Mouse (Mus musculus) spleen, postnatal 10 days (tissue): ENCODE measurements around the gene Mrpl20.

Experiments
- DNase-seq, 2 experiments: peaks; one replicate each; pipeline ENCODE4 v3.0.0; 2021 to 2022; ENCODE audit warnings: low spot score in 2 of 2

The Mrpl20 gene

DNA sequence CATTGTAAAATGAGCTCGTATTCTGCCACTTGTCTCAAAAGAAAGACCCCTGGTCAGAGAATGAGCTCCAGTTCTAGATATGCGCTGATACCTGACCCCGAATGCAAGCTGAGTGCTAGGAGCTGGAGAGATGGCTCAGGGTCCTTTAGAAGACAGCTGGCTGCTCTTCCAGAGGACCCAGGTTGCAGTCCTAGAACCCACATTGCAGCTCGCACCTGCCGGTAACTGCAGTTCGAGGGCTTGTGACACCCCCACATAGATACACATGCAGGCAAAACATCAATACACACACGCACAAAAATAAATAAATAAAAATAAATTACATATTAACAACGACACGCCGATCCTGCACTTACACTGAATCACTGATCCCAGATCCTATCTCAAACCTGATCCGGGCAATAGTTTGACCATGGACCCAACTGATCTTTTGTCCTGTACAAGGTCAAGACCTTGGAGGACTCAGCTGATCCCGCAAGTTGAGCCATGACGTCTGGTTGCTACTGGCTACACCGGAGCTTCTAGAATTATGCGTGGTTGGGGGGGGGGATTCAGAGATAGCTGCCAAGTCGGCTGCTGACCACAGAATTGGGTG is 19.1 kb upstream of the Mrpl20 start:
- DNase-seq = no peak

- DNase-seq = peak; percentile 87 to 89
Measured at GRCm38 (mm10) chr4:155784081-155784701, 18.5 kb upstream of the Mrpl20 start.

- DNase-seq = peak in 1 of 2 experiments; percentile 33
Measured at GRCm38 (mm10) chr4:155785246-155785645, 17.4 kb upstream of the Mrpl20 start.

DNA sequence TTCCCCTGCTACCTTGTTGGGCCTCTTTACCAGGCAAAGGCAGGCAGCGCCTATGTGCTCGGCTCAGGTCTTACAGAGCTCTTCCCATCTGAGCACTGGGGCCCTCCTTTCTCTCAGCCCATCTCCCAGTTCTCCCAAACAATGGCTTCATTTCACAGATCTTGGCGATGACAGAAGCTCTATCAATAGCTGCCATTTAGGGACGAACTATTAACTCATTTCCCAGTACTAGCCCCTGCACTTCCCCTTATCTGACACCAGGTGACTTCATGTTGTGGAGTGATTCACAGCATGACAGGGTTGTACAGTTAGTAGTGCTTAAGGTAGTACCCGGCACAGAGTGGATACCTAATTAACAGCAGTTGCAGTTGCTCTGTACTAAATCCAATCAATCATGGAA is 16.9 kb upstream of the Mrpl20 start, which contains the start of gene Tmem88b:
TSS of gene Tmem88b (minus strand) at position 56 of the 400 bp plus-strand sequence.
- DNase-seq = peak in 1 of 2 experiments; percentile 26

DNA sequence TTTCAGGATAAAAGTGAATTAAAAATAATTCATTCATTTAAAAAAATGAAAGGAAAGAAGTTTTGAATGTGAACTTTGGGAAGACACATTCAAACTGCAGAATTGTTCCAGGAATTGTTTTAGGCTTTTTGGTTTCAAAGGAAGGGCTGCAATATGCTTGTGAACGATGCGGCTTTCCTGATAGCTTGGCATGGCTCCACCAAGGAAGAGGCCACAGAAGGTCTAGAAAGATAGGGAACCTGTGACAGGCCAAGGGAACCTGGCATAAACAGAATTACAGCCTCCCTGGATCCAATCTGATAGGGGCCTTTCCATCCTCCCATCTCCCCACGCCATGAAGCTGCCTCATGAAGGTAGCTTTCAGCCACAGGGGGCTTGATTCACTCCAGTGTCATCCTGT is 14.4 kb upstream of the Mrpl20 start:
- DNase-seq = peak; percentile 55 to 76

DNA sequence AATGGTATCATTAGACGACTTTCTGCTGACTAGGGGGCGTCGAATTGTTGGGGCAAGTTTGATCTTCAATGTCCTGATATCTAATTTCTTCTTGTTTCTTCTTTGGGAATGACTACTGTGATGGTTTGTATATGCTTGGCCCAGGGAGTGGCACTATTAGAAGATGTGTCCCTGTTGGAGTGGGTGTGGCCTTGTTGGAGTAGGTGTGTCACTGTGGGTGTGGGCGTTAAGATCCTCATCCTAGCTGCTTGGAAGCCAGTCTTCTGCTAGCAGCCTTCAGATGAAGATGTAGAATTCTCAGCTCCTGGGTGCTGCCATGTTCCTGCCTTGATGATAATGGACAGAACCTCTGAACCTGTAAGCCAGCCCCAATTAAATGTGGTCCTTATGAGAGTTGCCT is 13.8 kb upstream of the Mrpl20 start:
- peak in 1 of 2 experiments; percentile 61 for DNase-seq

GRCm38 (mm10) chr4:155790021-155790489 is 12.6 kb upstream of the Mrpl20 start, which contains the start of gene Ankrd65:
TSS of gene Ankrd65 (plus strand) at chr4:155790439.
- peak in 1 of 2 experiments; percentile 35 for DNase-seq

DNA sequence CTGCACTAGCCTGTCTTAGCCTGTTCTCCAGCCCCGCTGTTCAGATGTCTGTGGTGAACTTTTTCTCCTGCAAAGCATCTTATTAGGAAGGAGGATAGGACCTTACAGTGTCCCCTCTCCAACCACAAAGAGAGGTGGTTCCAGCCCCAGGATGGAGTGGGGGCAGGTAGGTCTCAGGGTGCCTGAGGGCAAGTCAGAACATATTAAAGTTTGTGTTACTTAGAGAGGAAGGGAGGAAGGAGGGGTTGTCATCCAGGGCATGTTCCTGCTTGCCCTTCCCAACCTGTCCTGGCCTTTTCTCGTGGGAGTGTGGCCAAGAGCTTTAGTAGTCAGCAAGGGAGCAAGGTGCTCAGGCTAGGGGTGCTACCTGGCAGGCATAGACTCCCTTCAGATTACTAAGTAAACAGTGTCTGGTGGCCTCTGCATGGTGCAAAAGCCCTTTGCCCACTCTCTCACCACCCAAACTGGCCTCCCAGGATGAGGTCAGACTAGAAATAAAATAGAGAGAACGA is 12.0 kb upstream of the Mrpl20 start:
- DNase-seq = peak in 1 of 2 experiments; percentile 16

GRCm38 (mm10) chr4:155791240-155791933 is 11.3 kb upstream of the Mrpl20 start:
- peak in 1 of 2 experiments; percentile 19 for DNase-seq

DNA sequence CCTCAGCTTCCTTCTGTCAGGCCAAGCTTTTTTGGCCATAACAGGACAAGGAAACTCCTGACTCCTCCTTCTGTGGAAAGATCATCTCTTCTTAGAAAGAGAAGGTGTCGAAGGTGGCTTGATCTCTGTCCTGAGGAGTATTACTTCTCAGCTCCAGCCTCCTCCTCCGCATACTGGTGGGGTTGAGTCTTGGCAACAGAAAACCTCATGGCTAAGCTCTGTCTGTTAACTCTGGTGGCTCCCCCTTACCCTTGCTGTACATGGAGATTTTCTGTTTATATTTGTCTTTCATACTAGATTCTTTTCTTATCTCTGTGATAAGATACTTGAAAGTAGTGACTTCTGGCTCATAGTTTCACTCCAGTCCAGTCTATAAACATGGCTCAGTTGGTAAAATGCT is 8.9 kb upstream of the Mrpl20 start:
- no peak for DNase-seq

DNA sequence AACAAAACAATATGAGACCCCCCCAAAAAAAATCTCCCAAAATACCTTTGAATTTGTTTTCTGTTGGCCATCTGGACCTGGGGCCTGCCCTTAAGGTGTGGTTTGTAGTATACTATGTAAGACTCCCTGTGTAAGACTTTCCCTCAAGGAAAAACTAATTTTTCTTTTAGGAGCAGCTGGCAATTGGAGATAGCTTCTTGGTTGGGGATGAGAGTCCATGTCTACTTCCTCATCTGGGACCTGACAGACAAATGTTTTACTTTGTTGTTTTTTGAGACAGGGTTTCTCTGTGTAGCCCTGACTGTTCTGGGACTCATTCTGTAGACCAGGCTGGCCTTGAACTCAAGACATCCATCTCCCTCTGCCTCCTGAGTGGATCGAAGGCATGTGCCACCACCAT is 603 bp upstream of the Mrpl20 start:
- no peak for DNase-seq

GRCm38 (mm10) chr4:155803340-155804041 is 813 bp downstream of the Mrpl20 start:
- DNase-seq = peak; percentile 96 to 98

- DNase-seq = no peak
Measured at GRCm38 (mm10) chr4:155807841-155808240, 5.2 kb downstream of the Mrpl20 start.

- DNase-seq = peak; percentile 85 to 94
Measured at GRCm38 (mm10) chr4:155811929-155812664, 9.4 kb downstream of the Mrpl20 start, which contains the start of gene Ccnl2. TSS of gene Ccnl2 (plus strand) at chr4:155812489.

DNA sequence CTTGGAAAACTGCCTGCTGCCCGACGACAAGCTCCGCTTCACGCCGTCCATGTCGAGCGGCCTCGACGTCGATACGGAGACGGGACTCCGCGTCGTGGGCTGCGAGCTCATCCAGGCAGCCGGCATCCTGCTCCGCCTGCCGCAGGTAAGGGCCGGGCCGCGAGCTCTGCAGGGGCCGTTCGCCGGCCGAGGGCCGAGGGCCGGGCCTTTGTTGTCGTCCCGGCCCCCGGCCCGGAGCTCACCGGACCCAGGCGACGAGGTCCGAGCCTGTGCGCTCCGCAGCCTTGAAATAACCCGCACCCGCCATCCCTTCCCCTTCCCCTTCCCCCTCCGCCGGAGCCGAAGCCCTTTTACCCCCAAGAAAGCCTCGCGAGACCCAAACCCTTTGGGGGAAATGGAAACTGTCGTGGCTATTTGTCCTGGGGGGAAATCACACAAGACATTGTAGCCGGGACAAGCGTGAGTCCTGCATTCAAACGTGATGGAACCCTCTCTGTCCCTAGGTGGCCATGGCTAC is 10.0 kb downstream of the Mrpl20 start:
- peak; percentile 60 to 62 for DNase-seq

DNA sequence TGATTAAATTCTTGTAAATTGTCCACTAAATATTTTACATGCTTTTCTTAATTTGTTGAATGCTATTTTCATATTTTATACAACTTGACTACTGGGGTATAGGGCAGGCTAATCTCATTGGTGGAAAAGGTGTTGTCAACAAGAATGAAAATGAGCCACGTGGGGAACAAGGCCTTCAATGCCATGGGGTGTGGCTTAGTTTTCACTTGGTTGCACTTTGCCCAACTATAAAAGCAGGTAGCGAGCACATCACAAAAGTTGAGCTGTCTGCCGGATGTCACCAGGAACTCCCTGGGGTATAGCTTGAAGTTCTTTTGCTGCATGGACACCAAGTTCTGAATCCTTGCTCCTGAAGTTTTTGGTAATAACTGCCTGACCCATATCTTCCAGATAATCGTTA is 14.9 kb downstream of the Mrpl20 start:
- DNase-seq = no peak

- DNase-seq = peak in 1 of 2 experiments; percentile 62
Measured at GRCm38 (mm10) chr4:155821025-155821424, 18.3 kb downstream of the Mrpl20 start.

DNA sequence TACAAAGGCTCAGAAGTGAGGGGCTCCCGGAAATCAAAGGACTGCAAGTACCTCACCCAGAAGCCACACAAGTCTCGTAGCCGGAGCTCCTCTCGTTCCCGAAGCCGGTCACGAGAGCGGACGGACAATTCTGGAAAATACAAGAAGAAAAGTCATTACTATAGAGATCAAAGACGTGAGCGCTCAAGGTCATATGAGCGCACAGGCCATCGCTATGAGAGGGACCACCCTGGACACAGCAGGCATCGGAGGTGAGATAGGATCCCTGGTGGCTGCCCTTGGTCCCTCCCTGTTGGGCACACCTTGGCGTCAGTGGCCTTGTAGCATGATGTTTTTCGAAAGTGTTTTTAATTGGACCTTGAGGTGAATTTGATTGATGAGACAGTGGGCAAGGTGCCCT is 20.8 kb downstream of the Mrpl20 start:
- no peak for DNase-seq

DNA sequence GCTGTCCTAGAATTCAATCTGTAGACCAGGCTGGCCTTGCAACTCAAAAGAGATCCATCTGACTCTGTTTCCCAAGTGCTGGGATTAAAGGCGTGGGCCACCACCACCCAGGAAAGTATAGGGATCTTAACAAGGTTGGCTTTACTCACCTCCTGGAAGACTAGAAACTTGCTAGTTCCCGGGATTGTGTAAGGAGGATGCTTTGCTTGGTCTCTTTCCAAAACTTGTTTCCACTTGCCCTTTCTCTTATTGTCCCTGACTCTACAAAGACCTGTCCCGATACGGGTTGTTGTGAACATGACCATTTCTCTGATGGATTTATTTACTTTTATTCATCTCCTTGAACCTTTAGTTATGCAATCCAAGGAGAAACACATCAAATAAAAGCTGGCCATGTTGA is 27.2 kb downstream of the Mrpl20 start:
- no peak for DNase-seq

DNA sequence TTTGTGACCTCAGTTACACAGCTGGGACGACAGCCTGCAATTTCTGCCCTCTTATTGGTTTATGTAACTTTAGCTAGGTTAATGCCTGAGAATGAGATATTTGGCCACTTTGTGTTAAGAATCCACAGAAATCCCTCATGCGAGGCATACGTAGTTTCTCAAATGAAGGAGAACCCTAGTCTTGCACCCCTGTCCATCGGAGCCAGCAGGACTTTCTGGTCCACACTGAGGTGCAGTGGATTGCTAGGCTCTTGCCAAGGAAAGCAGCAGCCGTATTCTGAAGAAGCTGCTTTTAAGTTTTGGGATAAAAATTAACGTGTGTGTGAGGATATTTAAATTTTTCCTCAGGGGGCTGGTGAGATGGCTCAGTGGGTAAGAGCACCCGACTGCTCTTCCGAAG is 27.9 kb downstream of the Mrpl20 start:
- no peak for DNase-seq
